Mouse (Mus musculus): Measurements from ENCODE around the gene Atf2. TPM values are rescaled to one million over a fixed set of nuclear protein-coding genes. Genes with fewer than 3 reads are reported as not detected.

The Atf2 gene
- polyA plus RNA-seq (2015; fragmentation: Nextera tagmentation; extraction: Ambion mirVana), result 86.6 and 99.8 TPM in 2 replicates

GRCm38 (mm10) chr2:73892464-73893296 lies at the start of gene Atf2:
TSS of gene Atf2 (minus strand) at chr2:73892639.
- Histone ChIP-seq H3K4me2 (peak within 1 kb of the TSS; percentile 63), H3K27ac (replicated peaks) (peak within 1 kb of the TSS; percentile 97), H3K9me3 (replicated peaks) (no peaks in the 10 kb centered on the region), H3K9ac (replicated peaks) (peak within 1 kb of the TSS; percentile 92), H3K4me1 (peaks cover 16% of the 10 kb centered on the region), H3K36me3 (no peaks in the 10 kb centered on the region), H3K4me3 (replicated peaks) (peak within 1 kb of the TSS; percentile 87), H3K27me3 (replicated peaks) (no peaks in the 10 kb centered on the region)
- peak; percentile 96 for ATAC-seq (ENCODE audit: low FRiP score)
- under 1% methylated on average over 63 of the region's 63 CpGs for WGBS

GRCm38 (mm10) chr2:73941281-73941680 lies 48.8 kb upstream of the Atf2 start:
- no peak for ATAC-seq (ENCODE audit: low FRiP score)
- no peak overlapping the region for H3K4me2 ChIP-seq
- no peak overlapping the region for H3K4me3 ChIP-seq (replicated peaks)
- H3K4me1 ChIP-seq, result no peaks in the 10 kb centered on the region
- no peaks in the 10 kb centered on the region for H3K36me3 ChIP-seq
- no peak overlapping the region for H3K9ac ChIP-seq (replicated peaks)
- H3K27ac ChIP-seq (replicated peaks), result no peak overlapping the region
- WGBS, result 46% methylated on average over 1 of the region's 1 CpGs
- no peaks in the 10 kb centered on the region for H3K27me3 ChIP-seq (replicated peaks)
- no peaks in the 10 kb centered on the region for H3K9me3 ChIP-seq (replicated peaks)

- H3K4me3 ChIP-seq (replicated peaks), result no peak overlapping the region
- no peaks in the 10 kb centered on the region for H3K36me3 ChIP-seq
- H3K9ac ChIP-seq (replicated peaks), result no peak overlapping the region
- no peak overlapping the region for H3K27ac ChIP-seq (replicated peaks)
- H3K9me3 ChIP-seq (replicated peaks), result no peaks in the 10 kb centered on the region
- H3K4me1 ChIP-seq, result no peaks in the 10 kb centered on the region
- H3K4me2 ChIP-seq, result no peak overlapping the region
- ATAC-seq (ENCODE audit: low FRiP score), result no peak
- no peaks in the 10 kb centered on the region for H3K27me3 ChIP-seq (replicated peaks)
- WGBS, result 88% methylated on average over 7 of the region's 7 CpGs
Measured at GRCm38 (mm10) chr2:73940471-73940870, 48.0 kb upstream of the Atf2 start.

GRCm38 (mm10) chr2:73938896-73939295 lies 46.5 kb upstream of the Atf2 start:
- no peaks in the 10 kb centered on the region for H3K36me3 ChIP-seq
- no peak overlapping the region for H3K4me2 ChIP-seq
- H3K27me3 ChIP-seq (replicated peaks), result no peaks in the 10 kb centered on the region
- no peak overlapping the region for H3K4me3 ChIP-seq (replicated peaks)
- no peaks in the 10 kb centered on the region for H3K4me1 ChIP-seq
- no peak overlapping the region for H3K9ac ChIP-seq (replicated peaks)
- H3K9me3 ChIP-seq (replicated peaks), result no peaks in the 10 kb centered on the region
- ATAC-seq (ENCODE audit: low FRiP score), result no peak
- H3K27ac ChIP-seq (replicated peaks), result no peak overlapping the region
- 90% methylated on average over 2 of the region's 2 CpGs for WGBS

GRCm38 (mm10) chr2:73932676-73933313 lies 40.4 kb upstream of the Atf2 start:
- peak; percentile 65 for ATAC-seq (ENCODE audit: low FRiP score)
- Histone ChIP-seq H3K4me3 (replicated peaks) (no peak overlapping the region), H3K9ac (replicated peaks) (no peak overlapping the region), H3K36me3 (no peaks in the 10 kb centered on the region), H3K4me1 (no peaks in the 10 kb centered on the region), H3K27ac (replicated peaks) (no peak overlapping the region; the same call in 1 of the 2 replicates), H3K27me3 (replicated peaks) (0 out of 2 replicates have a peak, but pooled peaks cover under 1% of the 10 kb centered on the region), H3K9me3 (replicated peaks) (no peaks in the 10 kb centered on the region), H3K4me2 (no peak overlapping the region)
- WGBS, result 59% methylated on average over 8 of the region's 8 CpGs

GRCm38 (mm10) chr2:73927711-73928110 lies 35.3 kb upstream of the Atf2 start:
- Histone ChIP-seq H3K4me2 (no peak overlapping the region), H3K9ac (replicated peaks) (no peak overlapping the region), H3K4me3 (replicated peaks) (no peak overlapping the region), H3K27me3 (replicated peaks) (0 out of 2 replicates have a peak, but pooled peaks cover 6% of the 10 kb centered on the region), H3K9me3 (replicated peaks) (no peaks in the 10 kb centered on the region), H3K36me3 (no peaks in the 10 kb centered on the region), H3K27ac (replicated peaks) (no peak overlapping the region), H3K4me1 (peaks cover 4% of the 10 kb centered on the region; the same call in 1 of the 2 replicates)
- ATAC-seq (ENCODE audit: low FRiP score), result no peak

GRCm38 (mm10) chr2:73925539-73925938 lies 33.1 kb upstream of the Atf2 start:
- Histone ChIP-seq H3K4me2 (no peak overlapping the region), H3K27ac (replicated peaks) (no peak overlapping the region), H3K9me3 (replicated peaks) (no peaks in the 10 kb centered on the region), H3K36me3 (no peaks in the 10 kb centered on the region), H3K4me1 (peaks cover 4% of the 10 kb centered on the region; the same call in 1 of the 2 replicates), H3K4me3 (replicated peaks) (no peak overlapping the region), H3K9ac (replicated peaks) (no peak overlapping the region), H3K27me3 (replicated peaks) (0 out of 2 replicates have a peak, but pooled peaks cover 6% of the 10 kb centered on the region)
- 68% methylated on average over 3 of the region's 3 CpGs for WGBS
- ATAC-seq (ENCODE audit: low FRiP score), result 0 out of 2 replicates have a peak, but pooled peaks have one; percentile 63

GRCm38 (mm10) chr2:73925089-73925488 lies 32.6 kb upstream of the Atf2 start:
- 22% methylated on average over 5 of the region's 5 CpGs for WGBS
- no peak overlapping the region for H3K4me3 ChIP-seq (replicated peaks)
- H3K4me2 ChIP-seq, result no peak overlapping the region
- peak; percentile 86 for ATAC-seq (ENCODE audit: low FRiP score)
- H3K27me3 ChIP-seq (replicated peaks), result 0 out of 2 replicates have a peak, but pooled peaks cover 6% of the 10 kb centered on the region
- H3K9ac ChIP-seq (replicated peaks), result no peak overlapping the region
- peaks cover 4% of the 10 kb centered on the region; the same call in 1 of the 2 replicates for H3K4me1 ChIP-seq
- no peaks in the 10 kb centered on the region for H3K9me3 ChIP-seq (replicated peaks)
- no peaks in the 10 kb centered on the region for H3K36me3 ChIP-seq
- H3K27ac ChIP-seq (replicated peaks), result no peak overlapping the region

GRCm38 (mm10) chr2:73919642-73920041 lies 27.2 kb upstream of the Atf2 start:
- Histone ChIP-seq H3K27me3 (replicated peaks) (no peaks in the 10 kb centered on the region), H3K4me1 (no peaks in the 10 kb centered on the region)
- ATAC-seq (ENCODE audit: low FRiP score), result no peak

GRCm38 (mm10) chr2:73912264-73912663 lies 19.8 kb upstream of the Atf2 start:
- H3K9me3 ChIP-seq (replicated peaks), result no peaks in the 10 kb centered on the region
- H3K4me3 ChIP-seq (replicated peaks), result no peak overlapping the region
- WGBS, result 75% methylated on average over 3 of the region's 3 CpGs
- no peak overlapping the region for H3K9ac ChIP-seq (replicated peaks)
- H3K4me2 ChIP-seq, result no peak overlapping the region
- peaks cover 20% of the 10 kb centered on the region for H3K4me1 ChIP-seq
- ATAC-seq (ENCODE audit: low FRiP score), result no peak
- no peak overlapping the region for H3K27ac ChIP-seq (replicated peaks)
- no peaks in the 10 kb centered on the region for H3K27me3 ChIP-seq (replicated peaks)
- peaks cover 19% of the 10 kb centered on the region for H3K36me3 ChIP-seq

More at GRCm38 (mm10) chr2:73919642-73920041, 27.2 kb upstream of the Atf2 start:
- H3K4me3 ChIP-seq (replicated peaks), result no peak overlapping the region
- no peaks in the 10 kb centered on the region for H3K36me3 ChIP-seq
- H3K4me2 ChIP-seq, result no peak overlapping the region
- no peak overlapping the region for H3K9ac ChIP-seq (replicated peaks)
- 72% methylated on average over 7 of the region's 7 CpGs for WGBS
- no peaks in the 10 kb centered on the region for H3K9me3 ChIP-seq (replicated peaks)
- H3K27ac ChIP-seq (replicated peaks), result no peak overlapping the region

- peaks cover 20% of the 10 kb centered on the region for H3K4me1 ChIP-seq
- under 1% methylated on average over 38 of the region's 38 CpGs for WGBS
- peak within 1 kb of the TSS; percentile 100 for H3K9ac ChIP-seq (replicated peaks)
- peak within 1 kb of the TSS; percentile 72 for H3K4me2 ChIP-seq
- H3K27me3 ChIP-seq (replicated peaks), result no peaks in the 10 kb centered on the region
- H3K4me3 ChIP-seq (replicated peaks), result peak within 1 kb of the TSS; percentile 98
- peaks cover 27% of the 10 kb centered on the region for H3K36me3 ChIP-seq
- H3K9me3 ChIP-seq (replicated peaks), result no peaks in the 10 kb centered on the region
- peak; percentile 93 for ATAC-seq (ENCODE audit: low FRiP score)
- H3K27ac ChIP-seq (replicated peaks), result peak within 1 kb of the TSS; percentile 89
Measured at GRCm38 (mm10) chr2:73911175-73911700, 18.8 kb upstream of the Atf2 start, which contains the start of gene Atp5g3. TSS of gene Atp5g3 (minus strand) at chr2:73911326.

Data from neural tube, embryonic 15.5 days (tissue).